Mouse (Mus musculus): ENCODE data around the gene G3bp1. TPM values are rescaled to one million over a fixed set of nuclear protein-coding genes. Genes with fewer than 3 reads are reported as not detected.
A peak's percentile ranks its signal among the peaks of the same experiment; 100 is the strongest.

Gene G3bp1
- total RNA-seq, 2 experiments from 2014 or later = 87.8 to 130 TPM

DNA sequence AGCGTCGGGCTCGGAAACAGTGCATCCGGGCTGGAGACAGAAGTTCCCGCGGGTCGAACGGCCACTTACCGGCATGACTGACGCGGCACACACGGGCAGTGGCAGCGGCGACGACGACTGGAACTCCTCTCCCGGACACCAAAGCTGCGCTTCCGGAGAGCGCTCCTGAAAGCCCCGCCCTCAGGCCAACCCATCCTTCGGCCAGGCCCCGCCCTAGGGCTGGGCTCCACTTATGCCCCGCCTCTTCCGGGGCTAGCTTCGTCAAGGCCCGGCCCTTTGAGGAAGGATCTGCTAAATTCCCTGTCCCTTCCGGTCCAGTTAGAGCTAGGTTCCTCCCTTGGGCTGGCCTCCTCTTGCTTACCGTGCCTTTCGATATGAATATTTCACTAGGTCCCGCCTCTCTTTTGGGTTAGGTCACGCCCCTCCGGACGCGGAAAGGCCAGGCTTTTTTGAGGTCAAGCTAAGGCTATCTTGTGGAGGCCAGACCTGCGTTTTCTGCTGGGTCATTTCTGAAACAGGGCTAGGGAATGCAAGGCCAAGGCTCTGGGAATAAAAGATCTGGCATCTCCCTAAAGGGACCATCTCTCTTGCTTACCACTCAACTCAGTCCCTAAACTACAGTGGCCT lies 8.4 kb upstream of the G3bp1 start, which contains the start of gene Atox1:
Gene Atox1, minus strand, starts transcription at position 221 of the 627 bp plus-strand sequence.
- peak; percentile 92 for ATAC-seq (replicated peaks; ENCODE audit: poor library complexity, severe bottlenecking)

- no peak for ATAC-seq (replicated peaks; ENCODE audit: poor library complexity, severe bottlenecking)
Observed at GRCm38 (mm10) chr11:55462149-55462548, 7.3 kb upstream of the G3bp1 start.

- no peak for ATAC-seq (replicated peaks; ENCODE audit: poor library complexity, severe bottlenecking)
Observed at GRCm38 (mm10) chr11:55464707-55465106, 4.8 kb upstream of the G3bp1 start.

GRCm38 (mm10) chr11:55465177-55465576 lies 4.3 kb upstream of the G3bp1 start:
- ATAC-seq (replicated peaks; ENCODE audit: poor library complexity, severe bottlenecking) = no peak

GRCm38 (mm10) chr11:55468012-55468411 lies 1.5 kb upstream of the G3bp1 start:
- no peak for ATAC-seq (replicated peaks; ENCODE audit: poor library complexity, severe bottlenecking)

DNA sequence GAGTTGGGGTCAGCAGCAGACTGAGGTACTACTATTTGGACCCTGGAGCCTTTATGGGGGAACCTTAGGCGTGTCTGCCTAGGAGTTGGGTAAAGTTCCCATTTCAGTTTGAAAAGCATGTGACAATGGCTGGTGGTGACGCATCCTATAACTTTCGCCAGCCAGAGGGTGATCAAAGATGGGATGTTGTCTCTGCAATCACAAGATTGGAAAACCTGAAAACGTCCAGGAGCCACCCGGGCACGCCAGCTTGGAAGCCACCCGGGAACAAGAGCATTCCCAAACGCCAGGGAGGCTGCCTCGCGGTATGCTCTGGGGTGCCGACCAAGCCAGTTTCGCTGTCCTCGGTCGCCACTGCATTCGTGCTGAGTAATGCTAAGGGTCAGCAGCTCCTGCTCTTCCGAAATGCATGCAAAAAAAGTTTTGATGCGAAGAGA lies 856 bp upstream of the G3bp1 start:
- peak; percentile 23 for ATAC-seq (replicated peaks; ENCODE audit: poor library complexity, severe bottlenecking)

DNA sequence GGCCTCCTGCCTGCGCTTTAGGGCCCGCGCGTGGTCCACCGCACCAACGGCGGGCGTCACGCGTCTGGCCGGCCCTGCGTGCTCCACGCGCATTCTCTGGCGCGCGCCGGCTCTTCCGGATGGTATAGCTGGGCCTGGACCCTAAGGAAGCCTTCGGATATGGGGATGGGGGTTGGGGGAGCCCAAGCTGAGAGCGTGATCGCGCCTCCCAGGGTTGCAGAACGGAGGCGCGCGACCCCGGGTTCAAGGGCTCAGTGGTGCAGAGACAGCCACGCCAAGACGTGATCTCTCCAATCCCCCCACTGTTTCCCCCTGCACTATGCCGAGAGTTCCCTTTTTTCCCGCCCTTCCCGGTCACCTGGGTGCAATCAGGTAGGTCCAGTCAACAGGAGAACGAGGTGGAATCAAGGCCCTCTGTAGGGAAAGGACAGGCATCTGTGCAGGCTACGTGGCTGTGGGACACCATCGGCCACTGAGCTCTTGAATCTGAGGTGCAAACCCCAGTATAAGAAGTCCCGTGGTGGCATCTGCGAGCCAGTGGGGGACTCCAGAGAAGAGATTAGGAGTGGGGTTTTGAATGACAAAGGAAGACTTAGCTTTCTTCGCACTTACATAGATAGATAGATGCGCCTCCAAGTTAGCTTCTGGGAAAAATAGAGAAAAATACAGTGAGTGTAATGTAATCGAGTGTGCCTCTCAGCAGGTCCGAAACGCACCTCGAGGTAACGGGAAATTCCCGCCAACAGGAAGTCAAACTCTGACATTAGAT lies 622 bp downstream of the G3bp1 start:
- no peak for ATAC-seq (replicated peaks; ENCODE audit: poor library complexity, severe bottlenecking)

DNA sequence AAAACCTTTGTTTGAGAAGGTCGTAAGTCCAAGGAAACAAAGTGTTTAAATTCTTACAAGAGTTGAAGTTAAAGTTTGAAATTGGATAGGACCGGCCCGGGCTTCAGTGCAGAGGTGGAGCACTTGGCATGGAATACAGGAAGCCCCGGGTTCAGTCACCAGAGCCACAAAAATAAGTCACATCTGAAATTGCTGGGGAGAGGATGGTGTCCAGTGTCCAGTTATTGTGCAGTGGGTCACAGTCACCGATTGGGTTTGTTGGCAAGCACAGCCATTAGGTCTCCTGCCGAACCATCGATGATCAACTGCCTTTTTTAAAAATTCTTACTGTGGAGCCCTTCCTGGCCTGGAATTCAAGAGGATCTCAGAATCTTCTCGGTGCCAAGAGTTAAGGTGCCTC lies 1.3 kb downstream of the G3bp1 start:
- ATAC-seq (replicated peaks; ENCODE audit: poor library complexity, severe bottlenecking) = no peak

DNA sequence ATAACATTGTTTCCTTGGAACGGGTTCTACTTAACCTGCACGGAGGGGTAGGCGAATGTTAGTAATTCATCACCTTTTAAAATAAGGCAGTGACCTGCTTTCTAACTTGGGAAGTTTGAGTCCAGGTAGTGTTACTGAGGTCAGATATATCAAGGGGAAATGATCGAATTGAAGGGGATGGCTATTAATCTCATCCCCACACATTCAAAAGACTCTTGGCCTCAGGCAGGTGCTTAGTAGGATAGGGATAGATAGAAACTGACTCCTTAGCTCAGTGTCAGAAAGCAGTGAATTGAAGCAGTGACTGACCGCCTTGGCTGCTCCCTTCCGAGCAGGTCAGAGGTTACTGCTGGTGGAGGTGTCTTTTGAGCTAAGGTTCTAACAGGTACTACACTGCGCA lies 2.0 kb downstream of the G3bp1 start:
- ATAC-seq (replicated peaks; ENCODE audit: poor library complexity, severe bottlenecking) = no peak

DNA sequence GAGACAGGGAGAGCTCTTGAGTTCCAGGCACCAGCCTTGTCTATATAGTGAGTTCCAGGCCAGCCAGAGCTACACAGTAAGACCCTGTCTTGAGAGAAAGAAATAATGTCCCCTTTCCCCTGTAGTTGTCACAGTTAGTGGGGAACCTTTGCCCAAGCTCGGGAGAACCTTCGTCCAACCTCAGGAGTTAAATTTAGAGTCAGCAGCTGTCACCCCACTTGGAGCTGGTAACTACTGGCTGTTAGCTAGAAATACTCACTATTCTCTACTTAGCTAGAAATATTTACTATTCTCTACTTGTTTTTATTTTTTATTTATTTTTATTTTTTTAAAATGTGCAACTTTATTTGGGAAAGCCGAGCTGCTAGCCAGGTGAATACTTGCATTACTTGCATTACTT lies 3.7 kb downstream of the G3bp1 start:
- no peak for ATAC-seq (replicated peaks; ENCODE audit: poor library complexity, severe bottlenecking)

GRCm38 (mm10) chr11:55485443-55485842 lies 16.0 kb downstream of the G3bp1 start:
- ATAC-seq (replicated peaks; ENCODE audit: poor library complexity, severe bottlenecking) = no peak

- no peak for ATAC-seq (replicated peaks; ENCODE audit: poor library complexity, severe bottlenecking)
Observed at GRCm38 (mm10) chr11:55496158-55496557, 26.7 kb downstream of the G3bp1 start.

GRCm38 (mm10) chr11:55497885-55498284 lies 28.4 kb downstream of the G3bp1 start:
- peak; percentile 77 for ATAC-seq (replicated peaks; ENCODE audit: poor library complexity, severe bottlenecking)

DNA sequence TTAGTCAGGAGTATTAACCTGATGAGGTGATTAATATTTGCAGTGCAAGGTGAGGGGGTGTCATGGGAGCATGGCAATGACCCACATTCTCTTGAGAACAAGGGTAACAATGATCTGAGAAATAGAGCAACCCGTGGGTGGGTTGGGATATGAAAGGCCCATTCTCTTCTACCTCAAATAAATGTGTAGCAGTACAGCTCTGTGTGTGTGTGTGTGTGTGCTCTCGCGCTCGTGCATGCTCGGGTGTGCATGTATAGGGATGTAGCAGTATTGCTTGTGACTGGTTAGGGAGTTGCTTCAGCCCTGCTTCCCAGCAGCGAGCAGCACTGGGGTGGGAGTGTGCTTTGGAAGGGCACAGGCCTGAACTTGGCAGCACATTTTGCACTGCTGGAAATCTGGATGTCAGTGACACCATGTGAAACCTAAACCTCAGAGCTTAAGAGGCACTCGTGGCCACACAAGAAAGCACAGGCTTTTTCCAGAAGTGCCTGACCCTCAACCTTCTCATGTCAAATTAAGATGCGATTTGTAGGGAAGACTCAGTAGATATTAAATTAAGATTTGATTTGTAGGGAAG lies 32.6 kb downstream of the G3bp1 start:
- no peak for ATAC-seq (replicated peaks; ENCODE audit: poor library complexity, severe bottlenecking)

- ATAC-seq (replicated peaks; ENCODE audit: poor library complexity, severe bottlenecking) = peak; percentile 64
Observed at GRCm38 (mm10) chr11:55502886-55503285, 33.4 kb downstream of the G3bp1 start.

DNA sequence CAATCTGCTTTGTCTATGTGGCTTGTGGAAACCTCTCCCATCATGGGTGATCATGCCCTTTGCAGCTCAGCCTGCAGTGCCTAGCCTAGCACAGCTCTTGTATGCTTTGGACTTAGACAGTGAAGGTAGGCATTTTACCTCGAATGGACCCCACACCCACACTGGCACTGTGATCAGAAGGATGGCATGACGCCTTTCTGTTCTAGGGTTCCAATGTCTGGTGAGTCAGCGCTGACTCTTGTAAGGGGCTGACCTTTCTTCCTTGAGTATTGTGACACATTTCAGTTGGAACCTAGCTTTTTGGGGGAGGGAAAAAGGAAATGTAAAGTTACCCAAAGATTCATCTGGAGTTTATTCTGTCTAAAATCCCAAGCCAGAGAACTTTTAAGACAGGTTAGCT lies 36.0 kb downstream of the G3bp1 start:
- peak; percentile 20; the same call in 1 of the 2 replicates for ATAC-seq (replicated peaks; ENCODE audit: poor library complexity, severe bottlenecking)

GRCm38 (mm10) chr11:55511374-55511773 lies 41.9 kb downstream of the G3bp1 start:
- ATAC-seq (replicated peaks; ENCODE audit: poor library complexity, severe bottlenecking) = peak; percentile 54

- no peak for ATAC-seq (replicated peaks; ENCODE audit: poor library complexity, severe bottlenecking)
Observed at GRCm38 (mm10) chr11:55517666-55518065, 48.2 kb downstream of the G3bp1 start.

- ATAC-seq (replicated peaks; ENCODE audit: poor library complexity, severe bottlenecking) = peak; percentile 78
Observed at GRCm38 (mm10) chr11:55518806-55519674, 49.6 kb downstream of the G3bp1 start.

- ATAC-seq (replicated peaks; ENCODE audit: poor library complexity, severe bottlenecking) = peak; percentile 70
Observed at GRCm38 (mm10) chr11:55530741-55531140, 61.3 kb downstream of the G3bp1 start.

Measured in granulocyte monocyte progenitor cell, adult 5-6 weeks (primary cell).